In genomic region chr6:138872495-138873415, GRCm38 (mm10) we compare ENCODE assay signal across 12 mouse cellular contexts.
DNase-seq lines count a peak whose midpoint lies in the region; ATAC-seq and TF ChIP-seq lines count a peak whose summit lies in the region.
"Had no signal": no experiment of that assay in that cellular context is flagged by ENCODE, and none has a peak within 500 bp of the region (broad histone marks: within the 10 kb centered on the region; RNA-seq: fewer than 3 reads in every experiment).

No protein-coding gene starts in this region.

- in situ Hi-C loops in ES-E14 (cut with MboI; ENCODE audit: low sequenced_read_pairs in 2 of 2, unreplicated experiment in 2 of 2): no loop called here

- H3K4me1 ChIP-seq in ES-E14 (ENCODE audit: control insufficient read depth in 2 of 2, insufficient read depth in 2 of 2, low read length in 2 of 2, poor library complexity in 1 of 2): no peaks in the 10 kb centered on the region
- H3K4me1 ChIP-seq in hindbrain, embryonic 16.5 days (ENCODE audit: control insufficient read depth, insufficient read depth, low read depth, low read length): no peaks in the 10 kb centered on the region
- peaks cover 6% of the 10 kb centered on the region for H3K4me1 ChIP-seq in midbrain, embryonic 15.5 days

- no peaks in the 10 kb centered on the region for H3K36me3 ChIP-seq in ES-E14 (ENCODE audit: control insufficient read depth, insufficient read depth, low read length, poor library complexity, severe bottlenecking)
- no peaks in the 10 kb centered on the region for H3K36me3 ChIP-seq in hindbrain, embryonic 16.5 days (ENCODE audit: control insufficient read depth, insufficient read depth, low read length)
- no peaks in the 10 kb centered on the region for H3K36me3 ChIP-seq in midbrain, embryonic 15.5 days (replicated peaks)

- intact Hi-C loops in heart, postnatal 10 days (cut with DNase I): no loop called here

- DNase-seq in ES-E14 (ENCODE audit: low read depth, low spot score) (no peak), WW6 (ENCODE audit: low read depth, low spot score) (peak; percentile 3)
- no peak for DNase-seq in urinary bladder, postnatal 4 days (ENCODE audit: low spot score in 2 of 2)
- DNase-seq in frontal cortex, adult 2 months (ENCODE audit: extremely low spot score in 1 of 2, low spot score in 1 of 2): no peak
- no peak for DNase-seq in heart, postnatal 10 days
- DNase-seq: cerebellum, adult 9-11 months; lung, postnatal 10 days; right cerebral cortex, adult 18-20 months; thymus, postnatal 14 days had no signal

- H3K4me2 ChIP-seq in hindbrain, embryonic 16.5 days (ENCODE audit: low read length): peak overlapping the region; percentile 8
- H3K4me2 ChIP-seq in midbrain, embryonic 15.5 days: peak overlapping the region; percentile 23
- H3K4me2 ChIP-seq: heart, embryonic 11.5 days had no signal

- no peaks in the 10 kb centered on the region for H3K9me3 ChIP-seq in ES-E14 (ENCODE audit: control insufficient read depth, insufficient read depth, low read depth, low read length)
- H3K9me3 ChIP-seq in hindbrain, embryonic 16.5 days (ENCODE audit: control insufficient read depth, low read length): no peaks in the 10 kb centered on the region
- H3K9me3 ChIP-seq in midbrain, embryonic 15.5 days: no peaks in the 10 kb centered on the region

- 52% methylated on average over 20 of the region's 20 CpGs for WGBS in hindbrain, embryonic 16.5 days
- 50% methylated on average over 20 of the region's 20 CpGs for WGBS in midbrain, embryonic 15.5 days

- ATAC-seq in hindbrain, embryonic 16.5 days: peak; percentile 86
- peak; percentile 81; the same call in 1 of the 2 replicates for ATAC-seq in midbrain, embryonic 15.5 days (replicated peaks)

- H3K9ac ChIP-seq in ES-E14 (ENCODE audit: insufficient read depth, low read depth, low read length, poor library complexity, severe bottlenecking): no peak overlapping the region
- no peak overlapping the region for H3K9ac ChIP-seq in hindbrain, embryonic 16.5 days (ENCODE audit: low read depth, low read length)
- H3K9ac ChIP-seq in midbrain, embryonic 15.5 days: no peak overlapping the region

- no peak overlapping the region for H3K4me3 ChIP-seq in ES-E14 (ENCODE audit: insufficient read depth in 1 of 2, low read depth in 1 of 2, low read length in 2 of 2, poor library complexity in 1 of 2, severe bottlenecking in 1 of 2)
- H3K4me3 ChIP-seq in hindbrain, embryonic 16.5 days (ENCODE audit: low read length): no peak overlapping the region
- no peak overlapping the region for H3K4me3 ChIP-seq in midbrain, embryonic 15.5 days

- no peaks in the 10 kb centered on the region for H3K27me3 ChIP-seq in hindbrain, embryonic 16.5 days (replicated peaks; ENCODE audit: control insufficient read depth, insufficient read depth, low read length)
- no peaks in the 10 kb centered on the region for H3K27me3 ChIP-seq in midbrain, embryonic 15.5 days (replicated peaks)

- no peak overlapping the region for H3K27ac ChIP-seq in ES-E14 (ENCODE audit: insufficient read depth, low read depth, low read length, poor library complexity, severe bottlenecking)
- no peak overlapping the region for H3K27ac ChIP-seq in hindbrain, embryonic 16.5 days (ENCODE audit: low read depth, low read length)
- H3K27ac ChIP-seq in midbrain, embryonic 15.5 days: no peak overlapping the region

TF ChIP-seq in ES-E14, 5 proteins besides CTCF, POLR2A, EP300 and RAD21:
- TF ChIP-seq ZNF384 (IDR thresholded peaks at IDR 0.05; ENCODE audit: low read depth, low read length): 0 out of 2 replicates have a peak, but pooled peaks have one; percentile 15
- TF ChIP-seq ZC3H11A (IDR thresholded peaks at IDR 0.05; ENCODE audit: borderline replicate concordance, low read depth, low read length): no peak
